Mouse (Mus musculus): ENCODE measurements around the gene Cadps.

DNA sequence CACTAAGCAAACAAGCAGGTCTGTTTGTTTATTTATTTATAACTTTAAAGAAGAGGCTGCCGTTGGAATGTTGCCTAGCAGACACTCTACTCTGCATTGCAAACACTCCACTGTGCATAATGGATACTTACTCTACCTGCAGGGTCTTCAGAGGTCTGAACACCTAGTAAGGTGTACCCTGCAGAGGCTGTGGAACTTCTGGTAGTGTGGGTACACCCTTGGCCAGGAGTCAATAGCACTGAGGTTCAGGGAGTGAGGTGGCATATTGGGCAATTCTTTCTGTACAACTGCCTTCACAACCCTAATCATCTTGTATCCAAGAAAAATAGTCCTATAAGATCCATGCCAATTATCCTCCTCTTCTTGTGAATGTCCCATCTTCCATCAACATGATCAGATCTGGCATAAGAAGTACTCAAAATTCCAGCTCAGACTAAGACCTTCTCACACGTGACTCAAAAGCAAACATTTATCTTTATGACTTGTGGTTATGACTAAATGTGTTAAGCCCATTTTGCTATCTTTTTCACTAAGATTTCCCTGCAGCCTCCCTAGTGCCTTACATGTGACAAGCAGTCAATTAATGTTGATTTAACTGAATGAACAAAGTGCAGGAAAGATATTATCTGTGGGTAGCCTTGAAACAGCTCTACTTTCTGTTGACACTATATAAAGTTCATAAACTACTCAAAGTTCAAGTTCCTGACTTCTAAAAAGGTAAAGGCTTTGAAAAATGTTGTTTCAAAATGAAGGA, 106.8 kb downstream of the Cadps start:
- no peak for TF ChIP-seq CTCF (IDR thresholded peaks at IDR 0.05; ENCODE audit: borderline replicate concordance, control insufficient read depth, extremely low read depth, insufficient read depth, low read length, poor library complexity)
- no peak for TF ChIP-seq POLR2A (IDR thresholded peaks at IDR 0.05; ENCODE audit: control insufficient read depth, extremely low read depth, insufficient read depth, low read length, poor library complexity)
